Mouse (Mus musculus) spleen, adult 12 weeks (tissue): ENCODE data around the gene Csnk2b.
A peak's percentile ranks its signal among the peaks of the same experiment; 100 is the strongest.

Experiments
- DNase-seq: peaks from one replicate; pipeline ENCODE4 v3.0.0; 2022; ENCODE audit warnings: low spot score

The Csnk2b gene

GRCm38 (mm10) chr17:35120745-35121142, 1.1 kb downstream of the Csnk2b start:
- DNase-seq: no peak

GRCm38 (mm10) chr17:35115046-35116019, 6.5 kb downstream of the Csnk2b start, which contains the start of gene Ly6g5b:
TSS of gene Ly6g5b (minus strand) at chr17:35115428.
- no peak for DNase-seq

GRCm38 (mm10) chr17:35111774-35112173, 10.1 kb downstream of the Csnk2b start:
- no peak for DNase-seq

DNA sequence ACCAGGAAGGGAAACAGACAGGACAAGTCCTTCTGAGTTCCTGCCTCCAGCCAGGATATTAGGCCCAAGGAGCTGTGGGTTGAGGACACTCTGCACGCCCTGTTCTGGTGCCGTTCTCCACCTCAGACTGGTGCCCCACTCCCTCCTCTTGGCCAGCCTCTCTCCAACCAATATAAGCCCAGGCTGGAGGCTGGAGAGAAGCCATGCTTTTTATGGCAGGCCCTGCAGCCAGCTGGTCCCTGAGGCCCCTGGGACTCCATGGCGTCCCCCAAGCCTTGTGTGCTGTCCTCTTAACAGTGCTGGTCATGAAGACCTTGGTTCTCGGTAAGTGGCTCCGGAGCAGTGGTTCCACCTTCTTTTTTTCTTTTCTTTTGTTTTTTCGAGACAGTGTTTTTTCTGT, 13.8 kb downstream of the Csnk2b start, which contains the start of gene Ly6g5c:
Gene Ly6g5c (plus strand): TSS at position 183 of the 400 bp plus-strand sequence.
- DNase-seq: no peak

DNA sequence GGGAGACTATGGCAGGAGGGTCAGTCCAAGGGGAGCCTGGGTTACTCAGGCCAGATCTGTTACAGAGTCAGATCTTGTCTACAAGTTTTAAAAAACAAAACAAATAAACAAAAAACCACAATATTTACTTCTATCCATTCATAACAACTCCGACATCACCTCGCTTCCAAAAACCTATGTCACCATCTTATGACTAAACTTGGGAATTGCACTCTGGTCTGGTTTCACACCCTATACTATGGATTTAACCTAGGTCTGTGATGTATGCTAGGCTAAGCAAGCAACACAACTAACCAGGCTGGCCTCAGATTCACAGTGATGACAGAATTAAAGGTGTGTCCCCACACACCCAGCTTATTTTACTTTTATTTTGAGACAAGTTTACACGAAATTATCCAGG, 15.3 kb downstream of the Csnk2b start:
- DNase-seq: no peak

DNA sequence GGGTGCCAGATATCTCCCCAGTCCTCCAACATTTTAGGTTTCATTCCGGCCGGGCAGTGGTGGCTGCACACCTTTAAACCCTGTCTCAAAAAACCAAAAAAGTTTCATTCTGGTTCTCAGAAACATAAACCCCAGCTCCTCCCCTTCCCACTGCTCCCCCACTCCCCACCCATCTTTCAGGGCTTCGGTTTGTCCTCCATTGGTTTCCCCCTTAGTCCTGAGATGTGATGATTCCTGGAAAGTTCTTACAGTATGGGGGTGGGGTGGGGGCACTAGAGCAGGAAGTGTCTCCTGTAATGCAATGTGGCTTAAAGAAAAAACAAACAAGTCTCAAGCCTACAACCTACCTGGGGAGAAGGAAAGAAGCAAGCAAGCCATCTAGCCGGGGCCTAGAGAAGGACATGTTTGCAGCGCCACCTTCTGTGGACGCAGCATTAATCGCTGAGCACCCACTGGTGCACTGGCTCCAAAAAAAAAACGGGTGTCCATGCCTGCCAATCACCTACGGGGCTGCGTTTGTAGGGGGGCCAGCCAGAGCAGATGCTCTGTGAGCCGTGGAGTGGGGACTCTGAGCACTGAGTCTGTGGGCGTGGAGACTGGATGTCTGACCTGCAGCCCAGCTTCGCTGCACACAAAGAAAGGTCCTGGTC, 16.0 kb downstream of the Csnk2b start:
- DNase-seq: no peak

DNA sequence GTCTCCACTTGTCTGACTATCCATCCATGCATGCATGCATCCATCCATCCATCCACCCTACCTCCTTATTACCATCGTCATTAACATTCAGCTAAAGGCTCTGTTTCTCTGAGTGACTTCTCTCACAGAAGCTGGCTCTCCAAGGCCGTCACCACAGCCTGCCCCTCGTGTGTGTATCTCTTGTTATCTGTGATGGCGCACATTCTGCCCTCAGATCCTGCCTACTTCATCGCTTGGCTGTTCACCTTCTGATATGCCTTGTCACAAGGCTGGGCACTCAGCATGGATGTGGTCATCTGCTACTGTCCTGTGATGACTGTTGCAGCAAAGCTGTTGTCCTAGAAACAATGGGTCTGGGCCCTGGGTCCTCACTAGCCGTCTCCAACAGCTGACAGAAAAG, 17.1 kb downstream of the Csnk2b start:
- peak; percentile 42 for DNase-seq

DNA sequence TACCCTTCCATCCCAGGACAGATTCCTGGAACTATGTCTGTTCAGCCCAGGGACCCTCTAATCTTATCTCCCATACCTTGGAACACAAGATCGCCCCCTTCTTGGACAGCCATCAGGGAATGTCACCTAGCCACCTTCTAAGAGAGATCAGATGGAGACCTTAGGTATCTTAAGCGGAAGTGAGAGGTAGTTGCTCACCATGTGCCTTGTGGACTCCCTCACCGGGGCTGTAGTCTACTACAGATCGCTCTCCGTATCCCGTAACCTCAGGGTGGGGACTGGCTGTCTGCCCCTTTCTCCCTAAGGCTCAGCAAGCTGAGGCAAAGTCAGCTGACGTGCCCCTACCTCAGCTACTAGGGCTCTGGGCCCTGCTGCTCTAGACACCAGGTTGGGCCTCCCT, 17.8 kb downstream of the Csnk2b start:
- DNase-seq: no peak

DNA sequence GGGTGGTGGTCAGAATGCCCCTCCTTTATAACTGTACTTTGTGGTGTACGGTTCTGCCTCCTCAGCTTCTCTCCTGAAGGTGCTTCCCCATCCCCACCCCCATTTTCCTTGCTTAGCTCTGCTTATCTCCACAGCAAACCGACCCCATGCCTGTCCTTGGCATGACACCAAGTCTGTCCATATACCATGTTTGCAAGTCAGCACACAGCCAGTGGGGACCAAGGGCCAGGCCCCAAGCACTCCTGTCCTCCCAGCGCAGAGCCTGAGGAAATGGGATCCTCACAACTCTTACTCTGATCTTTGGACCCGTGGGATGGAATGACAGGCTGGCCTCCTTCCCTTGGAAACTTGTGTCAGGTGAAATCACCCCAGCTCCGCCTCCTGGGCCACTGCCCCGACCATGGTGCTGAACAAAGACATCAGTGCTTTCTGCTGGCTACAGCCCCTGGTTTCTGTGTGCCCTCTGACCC, 18.6 kb downstream of the Csnk2b start:
- no peak for DNase-seq

DNA sequence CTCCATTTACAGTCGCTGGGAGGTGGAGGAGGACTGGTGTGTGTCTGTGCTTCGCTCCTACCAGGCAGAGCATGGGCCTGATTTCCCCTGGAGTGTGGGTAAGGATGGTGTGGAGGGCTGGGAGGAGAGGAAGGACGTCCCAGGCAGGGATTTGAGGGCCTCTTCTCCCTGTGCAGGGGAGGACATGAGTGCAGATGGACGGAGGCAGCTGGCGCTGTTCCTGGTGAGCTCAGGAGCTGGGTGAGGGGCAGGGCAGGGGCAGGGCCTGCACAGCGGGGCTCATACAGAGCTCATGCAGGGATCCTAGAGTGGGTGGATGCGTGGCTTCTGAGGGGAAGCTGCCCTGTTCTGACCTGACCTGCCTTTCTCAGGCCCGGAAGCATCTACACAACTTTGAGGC, 19.6 kb downstream of the Csnk2b start:
- no peak for DNase-seq

GRCm38 (mm10) chr17:35101161-35101560, 20.7 kb downstream of the Csnk2b start:
- no peak for DNase-seq

DNA sequence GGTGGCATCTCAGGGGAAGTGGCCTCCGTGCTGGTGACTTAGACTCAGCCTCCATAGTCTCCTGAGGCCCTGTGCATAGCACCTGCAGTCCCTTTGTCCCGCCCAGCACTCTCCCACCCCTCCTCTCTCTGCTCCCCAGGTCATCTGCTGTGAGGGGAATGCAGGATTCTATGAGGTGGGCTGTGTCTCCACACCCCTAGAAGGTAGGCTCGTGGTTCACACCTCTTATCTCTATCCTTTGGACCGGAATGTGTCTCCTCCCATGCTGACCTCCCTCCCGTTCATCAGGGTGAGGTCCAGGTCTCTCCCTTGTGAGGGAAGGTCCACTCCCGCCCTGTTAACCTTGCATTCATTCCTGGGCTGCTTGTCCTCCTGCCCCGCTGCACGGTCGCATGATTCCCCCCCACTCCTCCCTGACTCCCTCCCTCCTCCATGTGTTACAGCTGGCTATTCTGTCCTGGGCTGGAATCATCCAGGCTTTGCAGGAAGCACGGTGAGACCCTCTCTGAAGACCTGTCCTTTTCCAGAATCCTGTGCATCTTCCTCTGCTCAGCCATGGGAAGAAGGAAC, 21.6 kb downstream of the Csnk2b start:
- DNase-seq: no peak

DNA sequence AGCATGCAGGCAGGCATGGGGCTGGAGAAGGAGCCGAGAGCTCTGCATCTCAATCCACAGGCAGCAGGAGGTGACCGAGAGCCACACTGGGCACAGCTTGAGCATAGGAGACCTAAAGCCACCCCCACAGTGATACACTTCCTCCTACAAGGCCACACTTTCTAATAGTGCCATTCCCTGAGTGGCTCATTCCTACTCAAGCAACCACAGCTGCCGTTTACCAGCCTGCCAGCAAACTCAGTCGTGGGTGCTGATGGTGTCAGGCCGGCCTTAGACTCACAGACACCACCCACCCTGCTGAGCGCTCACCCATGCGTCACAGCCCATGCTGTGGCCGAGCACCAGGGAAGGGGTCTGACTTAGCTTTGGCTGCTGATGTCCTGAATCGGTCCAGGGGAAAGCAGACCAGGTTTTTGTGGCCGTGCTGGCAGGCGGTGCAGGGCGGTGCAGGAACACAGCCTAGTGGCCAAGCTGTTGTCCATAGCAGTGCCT, 24.6 kb downstream of the Csnk2b start:
- DNase-seq: no peak

GRCm38 (mm10) chr17:35096597-35096996, 25.3 kb downstream of the Csnk2b start:
- no peak for DNase-seq

DNA sequence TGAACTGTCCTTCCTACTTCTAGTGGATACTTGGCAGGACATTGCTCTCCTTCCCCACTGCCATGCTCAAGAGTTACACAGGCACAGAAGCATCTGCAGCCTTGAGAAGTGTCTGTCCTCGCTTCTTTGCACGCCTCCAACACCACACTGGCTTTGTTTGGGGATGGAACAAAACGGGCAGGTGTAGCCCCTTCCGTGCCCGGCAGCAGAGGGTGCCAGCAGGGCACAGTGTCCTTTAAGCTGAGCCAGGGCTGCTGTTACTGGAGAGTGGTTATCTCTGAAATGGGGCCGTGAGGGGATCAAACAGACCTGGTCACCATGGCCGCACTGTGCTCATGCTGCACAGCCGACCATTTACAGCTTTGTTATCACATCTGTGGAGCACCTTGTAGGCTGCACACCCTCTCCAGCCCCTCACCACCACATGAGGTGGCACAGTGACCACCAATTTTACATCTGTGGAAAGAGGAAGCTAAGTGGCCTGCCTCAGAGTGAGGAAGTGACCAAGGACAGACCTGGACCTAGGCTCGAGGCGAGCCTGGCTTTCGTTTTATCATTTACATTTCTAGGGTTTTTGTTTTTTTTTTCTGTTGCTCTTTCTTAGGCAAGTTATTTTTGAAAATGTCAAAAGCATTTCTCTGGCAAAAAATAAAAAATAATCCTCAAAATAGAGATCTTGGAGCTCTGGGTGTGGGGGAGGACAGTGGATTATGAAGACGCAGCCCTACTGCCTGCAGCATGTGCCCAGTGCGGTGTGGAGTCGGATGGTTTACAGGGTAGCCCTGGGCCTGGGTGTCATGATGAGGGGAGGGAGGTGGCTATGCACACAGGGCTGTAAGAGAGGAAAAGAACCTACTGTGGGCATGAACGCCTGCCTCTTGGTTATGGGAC, 27.1 kb downstream of the Csnk2b start:
- DNase-seq: no peak

- no peak for DNase-seq
Observed at GRCm38 (mm10) chr17:35092403-35093198, 29.3 kb downstream of the Csnk2b start.

- DNase-seq: peak; percentile 61
Observed at GRCm38 (mm10) chr17:35090166-35090932, 31.5 kb downstream of the Csnk2b start.

- peak; percentile 93 for DNase-seq
Observed at GRCm38 (mm10) chr17:35088825-35089644, 32.8 kb downstream of the Csnk2b start, which contains the start of gene Abhd16a. TSS of gene Abhd16a (plus strand) at chr17:35089263.

DNA sequence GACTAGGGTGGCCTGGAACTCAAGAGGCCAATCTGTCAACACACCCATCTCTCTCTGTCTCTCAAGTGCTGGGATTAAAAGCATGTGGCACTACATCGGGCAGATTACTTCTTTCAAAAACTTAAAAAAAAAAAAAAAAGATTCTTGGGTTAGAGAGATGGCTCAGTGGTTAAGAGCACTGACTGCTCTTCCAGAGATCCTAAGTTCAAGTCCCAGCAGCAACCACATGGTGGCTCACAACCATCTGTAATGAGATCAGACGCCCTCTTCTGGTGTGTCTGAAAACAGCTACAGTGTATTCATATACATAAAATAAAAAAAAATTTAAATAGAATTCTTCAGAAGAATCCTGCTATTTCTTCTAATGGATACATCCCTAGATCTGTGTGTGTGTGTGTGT, 33.7 kb downstream of the Csnk2b start:
- DNase-seq: no peak
